8 mouse cellular contexts compared by ENCODE assay signal in the genomic region with DNA sequence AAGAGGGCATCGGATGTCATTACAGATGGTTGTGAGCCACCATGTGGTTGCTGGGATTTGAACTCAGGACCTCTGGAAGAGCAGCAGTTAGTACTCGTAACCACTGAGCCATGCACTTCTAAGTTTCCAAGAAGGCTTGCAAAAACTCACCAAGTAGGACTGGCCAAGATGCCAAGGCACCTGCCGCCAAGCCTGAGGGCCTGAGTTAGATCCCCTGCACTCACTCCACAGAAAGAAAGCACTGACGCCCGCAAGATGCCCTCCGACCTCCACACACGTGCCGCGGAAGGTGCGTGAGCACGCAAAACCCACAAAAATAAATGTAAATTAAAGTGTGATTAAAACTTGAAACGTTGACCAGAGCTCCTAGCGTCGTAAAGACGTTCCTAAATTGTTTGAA. TPM values are rescaled to one million over a fixed set of nuclear protein-coding genes. Genes with fewer than 3 reads are reported as not detected.
DNase-seq lines count a peak whose midpoint lies in the region; ATAC-seq and TF ChIP-seq lines count a peak whose summit lies in the region.

No protein-coding gene starts in this region.

- peak overlapping the region; percentile 93 for H3K4me2 ChIP-seq in embryonic facial prominence, embryonic 13.5 days
- peak overlapping the region; percentile 98 for H3K4me2 ChIP-seq in kidney, postnatal 0 days (ENCODE audit: low read length)
- H3K4me2 ChIP-seq in neural tube, embryonic 15.5 days = peak overlapping the region; percentile 79

- ATAC-seq in megakaryocyte, adult 5-6 weeks (ENCODE audit: poor library complexity, severe bottlenecking) = no peak
- ATAC-seq in embryonic facial prominence, embryonic 13.5 days (ENCODE audit: insufficient number of reproducible peaks, insufficient read depth, low FRiP score, low TSS enrichment, low read depth) = no peak
- no peak for ATAC-seq in kidney, postnatal 0 days (replicated peaks; ENCODE audit: low FRiP score, low read depth)
- ATAC-seq in neural tube, embryonic 15.5 days (ENCODE audit: low FRiP score) = peak; percentile 13; the same call in 1 of the 2 replicates

- H3K9me3 ChIP-seq in megakaryocyte, embryonic 14.5 days = no peaks in the 10 kb centered on the region
- no peaks in the 10 kb centered on the region for H3K9me3 ChIP-seq in embryonic facial prominence, embryonic 13.5 days
- no peaks in the 10 kb centered on the region for H3K9me3 ChIP-seq in kidney, postnatal 0 days (replicated peaks; ENCODE audit: low read length)
- no peaks in the 10 kb centered on the region for H3K9me3 ChIP-seq in neural tube, embryonic 15.5 days (replicated peaks)

- H3K9ac ChIP-seq in embryonic facial prominence, embryonic 13.5 days = peak overlapping the region; percentile 90
- H3K9ac ChIP-seq in kidney, postnatal 0 days (ENCODE audit: low read depth, low read length) = peak overlapping the region; percentile 31; the same call in 1 of the 2 replicates
- H3K9ac ChIP-seq in neural tube, embryonic 15.5 days (replicated peaks) = peak overlapping the region; percentile 89

- 26% methylated on average over 15 of the region's 15 CpGs for WGBS in embryonic facial prominence, embryonic 13.5 days
- 26% methylated on average over 15 of the region's 15 CpGs for WGBS in kidney, postnatal 0 days
- 34% methylated on average over 15 of the region's 15 CpGs for WGBS in neural tube, embryonic 15.5 days

- peak overlapping the region; percentile 100 for H3K4me3 ChIP-seq in megakaryocyte, embryonic 14.5 days (replicated peaks)
- peak overlapping the region; percentile 94 for H3K4me3 ChIP-seq in embryonic facial prominence, embryonic 13.5 days
- H3K4me3 ChIP-seq in kidney, postnatal 0 days (replicated peaks; ENCODE audit: low read depth, low read length) = peak overlapping the region; percentile 89
- H3K4me3 ChIP-seq in neural tube, embryonic 15.5 days (replicated peaks) = peak overlapping the region; percentile 97

- peaks cover 42% of the 10 kb centered on the region for H3K4me1 ChIP-seq in megakaryocyte, embryonic 14.5 days
- peaks cover 34% of the 10 kb centered on the region for H3K4me1 ChIP-seq in embryonic facial prominence, embryonic 13.5 days
- H3K4me1 ChIP-seq in kidney, postnatal 0 days (replicated peaks; ENCODE audit: insufficient read depth, low read length) = peaks cover 14% of the 10 kb centered on the region
- peaks cover 33% of the 10 kb centered on the region for H3K4me1 ChIP-seq in neural tube, embryonic 15.5 days

- H3K27me3 ChIP-seq in megakaryocyte, embryonic 14.5 days (replicated peaks) = no peaks in the 10 kb centered on the region
- no peaks in the 10 kb centered on the region for H3K27me3 ChIP-seq in embryonic facial prominence, embryonic 13.5 days
- no peaks in the 10 kb centered on the region for H3K27me3 ChIP-seq in kidney, postnatal 0 days (ENCODE audit: insufficient read depth, low read length)
- no peaks in the 10 kb centered on the region for H3K27me3 ChIP-seq in neural tube, embryonic 15.5 days (replicated peaks)

- no peak overlapping the region for H3K27ac ChIP-seq in embryonic facial prominence, embryonic 13.5 days
- H3K27ac ChIP-seq in kidney, postnatal 0 days = peak overlapping the region; percentile 85; the same call in 1 of the 2 replicates
- H3K27ac ChIP-seq in neural tube, embryonic 15.5 days (replicated peaks) = peak overlapping the region; percentile 63; the same call in 1 of the 2 replicates

- TF ChIP-seq CTCF in kidney, postnatal 0 days (IDR thresholded peaks at IDR 0.05; ENCODE audit: low read depth) = no peak

- peaks cover 19% of the 10 kb centered on the region for H3K36me3 ChIP-seq in megakaryocyte, embryonic 14.5 days (replicated peaks; ENCODE audit: low read length)
- H3K36me3 ChIP-seq in embryonic facial prominence, embryonic 13.5 days = peaks cover 7% of the 10 kb centered on the region; the same call in 1 of the 2 replicates
- H3K36me3 ChIP-seq in kidney, postnatal 0 days (ENCODE audit: insufficient read depth, low read length) = no peaks in the 10 kb centered on the region
- no peaks in the 10 kb centered on the region for H3K36me3 ChIP-seq in neural tube, embryonic 15.5 days

- no peak for DNase-seq in kidney, postnatal 0 days (ENCODE audit: low spot score)
- no peak for DNase-seq in layer of hippocampus, adult 11-12 months (ENCODE audit: low spot score)
- DNase-seq in urinary bladder, postnatal 10 days (ENCODE audit: low spot score) = no peak
- no peak for DNase-seq in layer of hippocampus, postnatal 10 days (ENCODE audit: low spot score in 2 of 2)

RNA-seq across cellular contexts. Expression of a gene that starts 0.6 kb away (rescaled TPM):
- 17.6 and 33.3 TPM in 2 replicates for polyA plus RNA-seq in megakaryocyte, embryonic 14.5 days (2012; ENCODE audit: insufficient read depth, low replicate concordance)
- 41.1 and 48.9 TPM in 2 replicates for total RNA-seq in megakaryocyte, adult 5-6 weeks (2015)
- 33.8 and 40.7 TPM in 2 replicates for total RNA-seq in megakaryocyte, adult 5-6 weeks (2017)
- polyA plus RNA-seq in embryonic facial prominence, embryonic 13.5 days (2015; fragmentation: Nextera tagmentation; extraction: Ambion mirVana) = 48.5 and 49.5 TPM in 2 replicates
- 62.3 and 63.2 TPM in 2 replicates for polyA plus RNA-seq in kidney, postnatal 0 days (2015; fragmentation: Nextera tagmentation; extraction: Ambion mirVana)
- polyA plus RNA-seq in neural tube, embryonic 15.5 days (2015; fragmentation: Nextera tagmentation; extraction: Ambion mirVana) = 39.8 and 41.5 TPM in 2 replicates
- total RNA-seq in layer of hippocampus, postnatal 10 days (2021) = 10 to 100 TPM; 75.8 to 79.0 TPM

RNA-seq across cellular contexts. Expression of a gene that starts 13.2 kb away (rescaled TPM):
- not detected in 2 replicates for polyA plus RNA-seq in megakaryocyte, embryonic 14.5 days (2012; ENCODE audit: insufficient read depth, low replicate concordance)
- total RNA-seq in megakaryocyte, adult 5-6 weeks (2015) = 0.23 and 0.42 TPM in 2 replicates
- total RNA-seq in megakaryocyte, adult 5-6 weeks (2017) = 0.40 and 1.8 TPM in 2 replicates
- polyA plus RNA-seq in embryonic facial prominence, embryonic 13.5 days (2015; fragmentation: Nextera tagmentation; extraction: Ambion mirVana) = 1.6 and 2.1 TPM in 2 replicates
- 0.52 and 0.53 TPM in 2 replicates for polyA plus RNA-seq in kidney, postnatal 0 days (2015; fragmentation: Nextera tagmentation; extraction: Ambion mirVana)
- 16.2 and 18.2 TPM in 2 replicates for polyA plus RNA-seq in neural tube, embryonic 15.5 days (2015; fragmentation: Nextera tagmentation; extraction: Ambion mirVana)
- 10 to 100 TPM; 42.0 to 44.1 TPM for total RNA-seq in layer of hippocampus, postnatal 10 days (2021)

Comparison
In these comparisons a context has a peak if more than half of its experiments do, and no peak if none do; other contexts are left out.
1. H3K9ac ChIP-seq: peak in every context shown above with its lines; median percentile 90 in embryonic facial prominence, embryonic 13.5 days; 89 in neural tube, embryonic 15.5 days; 31 in kidney, postnatal 0 days.